Mouse (Mus musculus): ENCODE results near the gene Matk. TPM values are rescaled to one million over a fixed set of nuclear protein-coding genes. Genes with fewer than 3 reads are reported as not detected.

Gene Matk
- polyA plus RNA-seq, 1 experiment = 3.3 TPM

GRCm38 (mm10) chr10:81298369-81299100 lies 45.8 kb downstream of the Matk start:
- peaks cover 51% of the 10 kb centered on the region for H3K4me1 ChIP-seq (ENCODE audit: control insufficient read depth, insufficient read depth, low read length)
- TF ChIP-seq POLR2A (IDR thresholded peaks at IDR 0.05; ENCODE audit: borderline replicate concordance, extremely low read depth, low read depth, low read length) (no peak), CTCF (IDR thresholded peaks at IDR 0.05; ENCODE audit: insufficient read depth, low read length) (no peak)
- DNase-seq = no peak
- H3K4me3 ChIP-seq (replicated peaks; ENCODE audit: extremely low read depth, low read depth, low read length) = peak overlapping the region; percentile 9
- 65% methylated on average over 17 of the region's 17 CpGs for WGBS

DNA sequence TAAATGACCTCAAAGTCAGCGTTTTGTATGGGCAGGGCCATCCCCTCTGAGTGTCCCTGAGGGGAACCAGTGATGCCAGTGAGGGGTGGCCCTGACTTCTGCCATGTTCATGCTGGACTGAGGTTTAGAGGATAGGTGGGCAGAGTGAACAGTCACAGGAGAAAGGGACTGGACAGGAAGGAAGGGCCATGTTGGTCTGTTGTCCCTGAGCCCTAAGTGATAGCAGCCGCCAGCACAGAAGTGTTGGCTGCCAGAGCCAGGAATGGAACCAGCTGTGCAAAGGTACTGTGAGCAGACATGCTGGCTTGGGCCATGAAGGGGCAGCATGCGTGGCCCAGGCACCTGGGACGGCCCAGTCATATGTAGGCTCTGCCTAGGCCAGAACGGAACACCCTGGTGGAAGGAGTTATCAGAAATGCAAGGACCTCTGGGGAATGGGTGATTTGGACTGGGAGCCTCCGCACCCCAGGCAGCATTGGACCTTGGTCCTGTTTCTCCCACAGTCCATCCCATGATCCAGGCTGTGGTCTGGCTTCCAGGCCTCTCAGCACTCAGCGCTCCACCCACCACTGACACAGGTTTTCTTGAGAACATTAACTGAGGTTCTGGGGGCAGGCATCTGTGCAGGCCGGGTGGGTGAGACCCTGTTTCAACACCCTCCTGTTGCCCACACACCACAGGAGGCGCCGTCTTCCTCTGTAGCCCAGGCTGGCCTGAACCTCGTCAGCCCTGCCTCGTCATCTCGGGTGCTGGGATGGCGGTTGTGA lies 47.0 kb downstream of the Matk start:
- WGBS = 75% methylated on average over 14 of the region's 14 CpGs
- no peak for DNase-seq
- peaks cover 52% of the 10 kb centered on the region for H3K4me1 ChIP-seq (ENCODE audit: control insufficient read depth, insufficient read depth, low read length)
- no peak overlapping the region for H3K4me3 ChIP-seq (replicated peaks; ENCODE audit: extremely low read depth, low read depth, low read length)
- TF ChIP-seq CTCF (IDR thresholded peaks at IDR 0.05; ENCODE audit: insufficient read depth, low read length) = no peak
- no peak for TF ChIP-seq POLR2A (IDR thresholded peaks at IDR 0.05; ENCODE audit: borderline replicate concordance, extremely low read depth, low read depth, low read length)

DNA sequence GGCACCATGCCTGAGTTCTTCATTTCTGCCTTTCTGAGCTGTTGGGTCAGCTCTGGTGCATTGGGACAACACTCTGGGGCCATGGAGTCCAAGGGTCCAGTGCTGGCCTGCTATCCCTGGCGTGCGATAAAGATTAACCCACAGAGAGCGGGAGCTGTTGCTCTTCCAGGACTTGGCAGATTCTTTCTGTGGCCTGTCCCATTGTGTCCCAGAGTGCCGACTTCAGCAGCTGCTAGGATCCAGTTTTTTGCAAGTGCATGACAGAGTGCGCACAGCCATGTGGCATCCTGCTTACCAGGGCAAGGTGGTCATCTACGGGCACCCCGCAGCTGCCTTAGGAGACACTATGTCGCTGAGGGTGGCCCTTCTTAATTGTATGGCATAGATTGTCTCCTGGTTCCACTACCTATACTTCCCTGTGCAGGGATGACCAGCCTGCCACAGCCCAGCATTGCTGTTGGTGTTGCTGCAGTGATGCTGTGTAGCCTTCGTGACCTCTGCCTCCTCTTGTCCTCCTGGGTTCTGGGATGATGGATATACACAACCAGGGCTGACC lies 47.7 kb downstream of the Matk start:
- no peak for DNase-seq
- no peak for TF ChIP-seq CTCF (IDR thresholded peaks at IDR 0.05; ENCODE audit: insufficient read depth, low read length)
- TF ChIP-seq POLR2A (IDR thresholded peaks at IDR 0.05; ENCODE audit: borderline replicate concordance, extremely low read depth, low read depth, low read length) = no peak
- 80% methylated on average over 9 of the region's 9 CpGs for WGBS
- Histone ChIP-seq H3K4me1 (ENCODE audit: control insufficient read depth, insufficient read depth, low read length) (peaks cover 50% of the 10 kb centered on the region), H3K4me3 (replicated peaks; ENCODE audit: extremely low read depth, low read depth, low read length) (no peak overlapping the region)

- Histone ChIP-seq H3K4me3 (replicated peaks; ENCODE audit: extremely low read depth, low read depth, low read length) (no peak overlapping the region), H3K4me1 (ENCODE audit: control insufficient read depth, insufficient read depth, low read length) (peaks cover 50% of the 10 kb centered on the region)
- TF ChIP-seq CTCF (IDR thresholded peaks at IDR 0.05; ENCODE audit: insufficient read depth, low read length) = no peak
- no peak for TF ChIP-seq POLR2A (IDR thresholded peaks at IDR 0.05; ENCODE audit: borderline replicate concordance, extremely low read depth, low read depth, low read length)
- no peak for DNase-seq
- WGBS = 70% methylated on average over 9 of the region's 9 CpGs
Observed at GRCm38 (mm10) chr10:81301321-81301720, 48.6 kb downstream of the Matk start.

DNA sequence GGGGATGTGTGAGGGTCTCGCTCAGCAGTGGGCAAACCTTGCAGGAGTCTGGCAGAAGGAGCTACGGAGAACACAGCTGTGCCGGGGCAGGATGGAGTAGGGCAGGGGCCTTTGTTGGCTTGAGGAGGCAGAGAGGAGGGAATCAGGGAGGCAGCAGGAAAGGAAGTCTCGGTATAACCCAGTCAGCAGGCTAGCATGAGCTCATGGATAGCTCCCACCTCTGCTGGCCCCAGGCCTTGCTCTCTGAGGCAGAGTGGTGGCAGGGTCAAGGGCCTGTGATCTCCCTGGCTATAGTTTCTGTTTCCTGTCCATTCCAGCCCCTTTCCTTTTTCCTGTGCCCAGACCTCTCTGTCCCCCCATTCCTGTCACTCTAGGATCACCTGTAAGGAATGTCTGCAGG lies 49.6 kb downstream of the Matk start:
- Histone ChIP-seq H3K4me3 (replicated peaks; ENCODE audit: extremely low read depth, low read depth, low read length) (no peak overlapping the region), H3K4me1 (ENCODE audit: control insufficient read depth, insufficient read depth, low read length) (peaks cover 48% of the 10 kb centered on the region)
- 31% methylated on average over 4 of the region's 4 CpGs for WGBS
- no peak for DNase-seq
- TF ChIP-seq POLR2A (IDR thresholded peaks at IDR 0.05; ENCODE audit: borderline replicate concordance, extremely low read depth, low read depth, low read length) = no peak
- no peak for TF ChIP-seq CTCF (IDR thresholded peaks at IDR 0.05; ENCODE audit: insufficient read depth, low read length)

DNA sequence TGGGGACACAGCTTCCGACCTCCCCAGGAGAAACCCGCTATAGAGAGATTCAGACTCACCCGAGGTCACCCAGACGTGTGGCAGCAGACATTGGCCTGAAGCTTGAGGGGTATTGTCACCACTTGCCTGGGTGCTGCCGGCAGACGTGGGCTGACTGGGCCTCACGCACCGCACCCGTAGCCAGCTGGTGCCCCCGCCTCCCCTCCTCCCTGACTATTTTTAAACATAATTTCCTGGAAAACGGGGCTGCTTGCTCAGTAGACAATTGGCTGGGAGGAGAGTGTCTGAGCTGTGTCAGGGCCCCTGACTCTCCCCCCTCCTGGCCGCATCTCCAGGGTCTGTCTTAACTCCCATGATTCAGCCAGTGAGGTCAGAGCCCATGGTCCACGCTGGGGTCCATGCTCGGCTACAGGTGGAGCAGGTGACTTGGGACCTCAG lies 50.1 kb downstream of the Matk start:
- 17% methylated on average over 14 of the region's 14 CpGs for WGBS
- peaks cover 43% of the 10 kb centered on the region for H3K4me1 ChIP-seq (ENCODE audit: control insufficient read depth, insufficient read depth, low read length)
- H3K4me3 ChIP-seq (replicated peaks; ENCODE audit: extremely low read depth, low read depth, low read length) = no peak overlapping the region
- DNase-seq = no peak
- no peak for TF ChIP-seq POLR2A (IDR thresholded peaks at IDR 0.05; ENCODE audit: borderline replicate concordance, extremely low read depth, low read depth, low read length)
- TF ChIP-seq CTCF (IDR thresholded peaks at IDR 0.05; ENCODE audit: insufficient read depth, low read length) = no peak

- TF ChIP-seq CTCF (IDR thresholded peaks at IDR 0.05; ENCODE audit: insufficient read depth, low read length) = no peak
- TF ChIP-seq POLR2A (IDR thresholded peaks at IDR 0.05; ENCODE audit: borderline replicate concordance, extremely low read depth, low read depth, low read length) = no peak
- 33% methylated on average over 10 of the region's 10 CpGs for WGBS
- Histone ChIP-seq H3K4me3 (replicated peaks; ENCODE audit: extremely low read depth, low read depth, low read length) (no peak overlapping the region), H3K4me1 (ENCODE audit: control insufficient read depth, insufficient read depth, low read length) (peaks cover 41% of the 10 kb centered on the region)
- DNase-seq = no peak
Observed at GRCm38 (mm10) chr10:81303258-81303657, 50.5 kb downstream of the Matk start.

GRCm38 (mm10) chr10:81303761-81304160 lies 51.0 kb downstream of the Matk start:
- Histone ChIP-seq H3K4me1 (ENCODE audit: control insufficient read depth, insufficient read depth, low read length) (peaks cover 38% of the 10 kb centered on the region), H3K4me3 (replicated peaks; ENCODE audit: extremely low read depth, low read depth, low read length) (no peak overlapping the region)
- 48% methylated on average over 7 of the region's 7 CpGs for WGBS
- no peak for TF ChIP-seq POLR2A (IDR thresholded peaks at IDR 0.05; ENCODE audit: borderline replicate concordance, extremely low read depth, low read depth, low read length)
- no peak for TF ChIP-seq CTCF (IDR thresholded peaks at IDR 0.05; ENCODE audit: insufficient read depth, low read length)
- DNase-seq = no peak

GRCm38 (mm10) chr10:81304597-81305238 lies 52.0 kb downstream of the Matk start:
- WGBS = 23% methylated on average over 9 of the region's 9 CpGs
- DNase-seq = peak; percentile 62
- Histone ChIP-seq H3K4me1 (ENCODE audit: control insufficient read depth, insufficient read depth, low read length) (peaks cover 32% of the 10 kb centered on the region), H3K4me3 (replicated peaks; ENCODE audit: extremely low read depth, low read depth, low read length) (no peak overlapping the region)
- peak; percentile 94 for TF ChIP-seq CTCF (IDR thresholded peaks at IDR 0.05; ENCODE audit: insufficient read depth, low read length)
- no peak for TF ChIP-seq POLR2A (IDR thresholded peaks at IDR 0.05; ENCODE audit: borderline replicate concordance, extremely low read depth, low read depth, low read length)

Measured in lung, adult 2 months (tissue).